Mouse (Mus musculus) heart, adult 2 months (tissue): Measurements from ENCODE around the gene Ace3. TPM values are rescaled to one million over a fixed set of nuclear protein-coding genes. Genes with fewer than 3 reads are reported as not detected.
A peak's percentile ranks its signal among the peaks of the same experiment; 100 is the strongest.

Source experiments
- DNase-seq, 2 experiments: peaks; one replicate each; pipeline ENCODE4 v3.0.0; 2021
- H3K27ac ChIP-seq: fragments of 200-600 bp; 2 replicates; pipeline ENCODE4 v1.8.1; 2022
- H3K27me3 ChIP-seq: fragments of 200-500 bp; 2 replicates; pipeline ENCODE4 v1.6.1; 2012; ENCODE audit warnings: mild to moderate bottlenecking, low read length, inconsistent platforms, mixed read lengths; ENCODE audit not compliant: control insufficient read depth, insufficient read depth
- H3K36me3 ChIP-seq: fragments of 200-500 bp; 2 replicates; pipeline ENCODE4 v1.6.1; 2012; ENCODE audit warnings: low read length, inconsistent platforms; ENCODE audit not compliant: control insufficient read depth, insufficient read depth
- H3K4me1 ChIP-seq: fragments of 200-500 bp; 2 replicates; pipeline ENCODE4 v1.6.1; 2011; ENCODE audit warnings: low read length; ENCODE audit not compliant: control insufficient read depth, insufficient read depth
- H3K4me3 ChIP-seq: fragments of 200-600 bp; 2 replicates; pipeline ENCODE4 v1.8.1; 2022
- H3K79me2 ChIP-seq: fragments of 200-500 bp; replicated peaks from 2 replicates; pipeline ENCODE4 v1.6.1; 2012; ENCODE audit warnings: mild to moderate bottlenecking, inconsistent platforms, low read length, moderate library complexity, mixed read lengths; ENCODE audit not compliant: control insufficient read depth, insufficient read depth
- H3K9ac ChIP-seq: fragments of 200-500 bp; 2 replicates; pipeline ENCODE4 v1.6.1; 2012; ENCODE audit warnings: low read depth, mild to moderate bottlenecking, control low read depth, inconsistent platforms, low read length, mixed read lengths
- CTCF ChIP-seq: fragments of 200-600 bp; IDR thresholded peaks from 2 replicates; pipeline ENCODE4 v1.8.1; 2022; ENCODE audit warnings: antibody characterized with exemption, mild to moderate bottlenecking, moderate library complexity
- EP300 ChIP-seq: fragments of 200-500 bp; IDR thresholded peaks from 2 replicates; pipeline ENCODE4 v1.6.1; 2011; ENCODE audit warnings: low read depth, low read length, control low read depth; ENCODE audit not compliant: insufficient read depth
- POLR2A ChIP-seq: fragments of 200-500 bp; IDR thresholded peaks from 2 replicates; pipeline ENCODE4 v1.6.1; 2011; ENCODE audit warnings: mild to moderate bottlenecking, low read depth, low read length, control low read depth; ENCODE audit not compliant: insufficient read depth
- WGBS: fragments of 180-500 bp; shearing (Covaris S2); methylation state at CpG from one replicate; pipeline ENCODE4 v1.1.7; 2018; 5-methylcytosine and 5-hydroxymethylcytosine counted together
- intact Hi-C: fragments of 180-260 bp; cut with DNase I; formaldehyde crosslinking; loops from one replicate; pipeline ENCODE4 v1.15.1; 2025
- polyA plus RNA-seq: library from polyadenylated mRNA; depleted of rRNA; stranded (reverse); fragments of >200 nt; gene quantifications from 2 replicates; pipeline ENCODE4 v1.2.3, GENCODE M21; 2012
- total RNA-seq, 2 experiments: library from RNA; stranded (reverse); gene quantifications; 2 replicates each; pipeline ENCODE4 v1.2.3; 2021

The Ace3 gene
- total and polyA plus RNA-seq, 3 experiments = not detected

DNA sequence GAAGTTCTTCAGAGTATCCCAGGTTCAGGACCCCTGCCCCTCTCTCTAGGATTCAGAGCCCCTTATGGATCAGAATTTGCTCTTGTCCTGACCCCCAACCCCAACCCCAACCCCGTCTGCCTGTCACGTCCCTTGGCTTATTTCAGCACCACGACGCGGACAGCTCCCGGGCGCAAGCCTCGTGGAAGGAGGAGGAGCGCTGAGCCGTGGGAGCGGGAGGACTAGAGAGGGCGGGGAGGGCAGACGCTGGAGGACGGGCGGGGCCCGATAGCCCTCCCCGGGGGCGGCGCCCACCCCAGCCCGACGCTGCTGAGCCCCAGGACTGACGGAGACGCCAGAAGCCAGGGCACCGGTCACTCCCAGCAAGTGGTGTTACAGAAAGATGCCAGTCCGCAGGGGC lies 13.3 kb downstream of the Ace3 start, which contains the start of gene Kcnh6:
TSS of gene Kcnh6 (plus strand) at position 304 of the 400 bp plus-strand sequence.
- Histone ChIP-seq H3K27ac (no peak within 1 kb of the TSS), H3K4me3 (no peak within 1 kb of the TSS), H3K9ac (no peak within 1 kb of the TSS), H3K27me3 (peaks cover 1% of the 10 kb centered on the region; the same call in 1 of the 2 replicates), H3K79me2 (no peaks in the 10 kb centered on the region), H3K4me1 (no peaks in the 10 kb centered on the region; the same call in 1 of the 2 replicates), H3K36me3 (no peaks in the 10 kb centered on the region)
- intact Hi-C loops = no loop called here
- DNase-seq = peak; percentile 52 to 79
- 2% methylated on average over 25 of the region's 25 CpGs for WGBS
- TF ChIP-seq CTCF (no peak), EP300 (no peak), POLR2A (no peak)

DNA sequence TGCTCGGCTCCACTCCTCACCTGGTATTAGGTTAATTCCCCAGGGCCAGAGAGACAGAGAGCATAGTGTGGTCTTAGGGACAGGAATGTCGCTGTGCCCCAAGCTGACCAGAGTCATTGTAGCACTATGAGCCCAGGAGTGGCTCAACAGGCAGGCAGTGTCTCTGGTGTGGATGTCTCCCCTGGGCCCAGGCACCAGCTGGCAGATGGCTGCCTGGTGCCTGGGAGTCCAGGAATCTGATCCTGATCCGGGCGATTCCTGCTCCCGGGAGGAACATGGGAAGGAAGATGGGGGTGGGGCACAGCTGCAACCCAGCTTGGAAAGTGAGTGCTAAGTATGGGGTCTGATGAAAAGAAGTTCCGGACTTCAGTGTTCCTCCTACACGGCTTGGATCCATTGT lies 18.2 kb downstream of the Ace3 start:
- Histone ChIP-seq H3K36me3 (no peaks in the 10 kb centered on the region), H3K4me3 (no peak overlapping the region), H3K79me2 (no peaks in the 10 kb centered on the region), H3K27ac (no peak overlapping the region), H3K27me3 (peaks cover 1% of the 10 kb centered on the region; the same call in 1 of the 2 replicates), H3K4me1 (peaks cover 5% of the 10 kb centered on the region), H3K9ac (no peak overlapping the region)
- WGBS = 38% methylated on average over 7 of the region's 7 CpGs
- no peak for DNase-seq
- no peak for TF ChIP-seq CTCF
- TF ChIP-seq POLR2A = no peak
- no peak for TF ChIP-seq EP300
- intact Hi-C loops = no loop called here

- Histone ChIP-seq H3K4me1 (peaks cover 5% of the 10 kb centered on the region), H3K36me3 (no peaks in the 10 kb centered on the region), H3K79me2 (no peaks in the 10 kb centered on the region), H3K9ac (no peak overlapping the region), H3K27me3 (peaks cover 1% of the 10 kb centered on the region; the same call in 1 of the 2 replicates), H3K27ac (no peak overlapping the region), H3K4me3 (no peak overlapping the region)
- peak; percentile 35 to 38 for DNase-seq
- TF ChIP-seq POLR2A (no peak), CTCF (no peak), EP300 (no peak)
- intact Hi-C loops = no loop called here
- 19% methylated on average over 11 of the region's 11 CpGs for WGBS
Observed at GRCm38 (mm10) chr11:106013556-106014225, 19.2 kb downstream of the Ace3 start.

DNA sequence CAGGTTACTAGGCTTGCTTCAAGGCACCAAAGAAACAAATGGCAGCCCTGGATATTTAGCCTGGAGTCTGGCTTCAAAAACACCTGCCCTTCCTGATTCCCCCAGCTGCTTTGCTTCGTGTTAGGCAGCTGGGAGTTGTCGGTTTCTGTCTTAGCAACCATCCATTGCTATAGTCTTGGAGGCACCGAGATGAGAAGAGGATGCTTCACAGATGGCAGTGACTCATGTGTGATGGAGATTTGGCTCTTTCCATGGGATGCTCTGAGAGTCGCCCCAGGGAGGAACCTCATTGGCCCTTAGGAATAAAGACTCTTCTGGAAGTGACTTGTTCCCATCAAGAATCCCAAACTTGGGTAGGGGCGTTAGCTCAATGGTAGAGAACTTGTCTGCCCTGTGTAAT lies 22.0 kb downstream of the Ace3 start:
- H3K36me3 ChIP-seq = no peaks in the 10 kb centered on the region
- H3K27me3 ChIP-seq = peaks cover 8% of the 10 kb centered on the region

GRCm38 (mm10) chr11:106020051-106020763 lies 25.7 kb downstream of the Ace3 start:
- intact Hi-C loops = no loop called here
- H3K4me3 ChIP-seq = no peak overlapping the region
- H3K27me3 ChIP-seq = peaks cover 8% of the 10 kb centered on the region
- TF ChIP-seq POLR2A (no peak), CTCF (no peak), EP300 (no peak)
- H3K4me1 ChIP-seq = no peaks in the 10 kb centered on the region
- 4% methylated on average over 50 of the region's 50 CpGs for WGBS
- H3K9ac ChIP-seq = no peak overlapping the region
- no peaks in the 10 kb centered on the region for H3K36me3 ChIP-seq
- H3K79me2 ChIP-seq = no peaks in the 10 kb centered on the region
- no peak for DNase-seq
- no peak overlapping the region for H3K27ac ChIP-seq

More for the DNA sequence above, 22.0 kb downstream of the Ace3 start:
- Histone ChIP-seq H3K27ac (no peak overlapping the region), H3K79me2 (no peaks in the 10 kb centered on the region), H3K9ac (no peak overlapping the region), H3K4me1 (peaks cover 5% of the 10 kb centered on the region), H3K4me3 (no peak overlapping the region)
- WGBS = 69% methylated on average over 5 of the region's 5 CpGs
- no peak for DNase-seq
- TF ChIP-seq CTCF = no peak
- TF ChIP-seq POLR2A = no peak
- intact Hi-C loops = no loop called here

- no peak for TF ChIP-seq CTCF
- no peak for TF ChIP-seq EP300
- no peak for TF ChIP-seq POLR2A
- DNase-seq = no peak
- H3K27ac ChIP-seq = no peak overlapping the region
- no peaks in the 10 kb centered on the region for H3K27me3 ChIP-seq
- no peaks in the 10 kb centered on the region for H3K36me3 ChIP-seq
- H3K9ac ChIP-seq = no peak overlapping the region
- 44% methylated on average over 3 of the region's 3 CpGs for WGBS
- H3K4me3 ChIP-seq = no peak overlapping the region
- no peaks in the 10 kb centered on the region for H3K4me1 ChIP-seq
- H3K79me2 ChIP-seq = no peaks in the 10 kb centered on the region
- intact Hi-C loops = loop anchor here (2.0 kb wide), 2 partner anchors 25 to 99 kb away; no protein-coding TSS in a partner anchor
Observed at GRCm38 (mm10) chr11:106025774-106026173, 31.3 kb downstream of the Ace3 start.
